Mouse (Mus musculus) lung, adult 2 months (tissue): ENCODE measurements at regions not wholly inside any gene's neighbourhood (a gene's known extent, or its start where the extent isn't known, plus 50 kb on each side); places are given as distances from the start of the nearest gene placed in this dataset.

Experiments used
- CTCF ChIP-seq: fragments of 200-500 bp; IDR thresholded peaks from 2 replicates; pipeline ENCODE4 v1.5.1; 2011; ENCODE audit warnings: mild to moderate bottlenecking, low read length, control low read depth; ENCODE audit not compliant: insufficient read depth
- POLR2A ChIP-seq: fragments of 200-500 bp; IDR thresholded peaks from 2 replicates; pipeline ENCODE4 v1.6.1; 2011; ENCODE audit warnings: low read depth, mild to moderate bottlenecking, control low read depth, low read length, borderline replicate concordance; ENCODE audit errors: extremely low read depth

GRCm38 (mm10) chr19:56132911-56133562 is 153.9 kb upstream of the Habp2 start:
- no peak for TF ChIP-seq POLR2A
- no peak for TF ChIP-seq CTCF
